Mouse (Mus musculus) liver, adult 2 months (tissue): ENCODE measurements around the gene Fars2.

Experiments used
- CTCF ChIP-seq: fragments of 200-500 bp; IDR thresholded peaks from 2 replicates; pipeline ENCODE4 v1.5.1; 2011; ENCODE audit warnings: low read depth, low read length, control low read depth
- POLR2A ChIP-seq: fragments of 200-500 bp; IDR thresholded peaks from 2 replicates; pipeline ENCODE4 v1.6.1; 2011; ENCODE audit warnings: low read length, control low read depth; ENCODE audit not compliant: insufficient read depth; ENCODE audit errors: extremely low read depth

DNA sequence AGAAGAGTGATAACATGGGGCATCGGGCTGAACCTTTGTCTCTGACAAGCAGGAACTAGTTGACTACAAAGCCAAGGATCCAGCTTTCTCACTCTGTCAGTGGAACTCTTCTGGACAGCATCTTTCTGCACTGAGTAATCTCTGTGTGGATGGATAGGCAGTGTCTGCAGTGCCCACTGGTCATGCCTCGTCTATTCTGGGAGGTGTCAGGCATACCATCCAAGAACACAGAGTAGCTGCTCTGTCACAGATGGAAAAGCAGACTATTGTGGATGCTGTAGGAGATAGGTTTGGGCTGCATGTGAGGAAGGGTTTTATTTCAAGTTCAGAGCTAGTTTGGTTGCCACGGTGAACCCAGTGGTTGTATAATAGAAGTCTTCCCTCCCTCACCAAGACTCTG, 414.7 kb downstream of the Fars2 start:
- TF ChIP-seq POLR2A (no peak), CTCF (no peak)
